Mouse (Mus musculus) CH12F3 (cell line): Measurements from ENCODE around the gene Golt1a.

Experiments
- in situ Hi-C: fragments of 300-500 bp; cut with MboI; formaldehyde crosslinking; loops from 2 replicates; pipeline ENCODE4 v1.14.3; 2020; ENCODE audit warnings: low sequenced_read_pairs

Golt1a gene

DNA sequence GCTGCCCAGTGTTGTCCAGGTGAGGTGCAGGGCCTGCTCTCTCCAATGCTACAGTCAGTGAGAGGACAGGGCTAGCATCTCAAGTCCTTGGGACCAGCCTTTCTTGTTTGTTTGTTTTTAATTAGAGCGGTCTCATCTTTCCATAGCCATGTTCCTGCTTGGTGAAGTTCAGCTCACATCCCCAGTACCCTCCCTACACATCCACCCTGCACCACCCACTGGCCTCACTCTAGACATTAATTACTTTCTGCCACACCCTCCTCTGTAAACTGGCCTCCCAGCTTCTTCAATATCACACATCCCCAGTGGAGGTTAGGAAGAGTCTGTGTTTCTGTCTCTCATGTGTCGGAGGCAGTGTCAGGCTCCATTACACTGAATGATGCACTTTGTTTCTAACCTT is 34.8 kb downstream of the Golt1a start:
- in situ Hi-C loops, result no loop called here

- in situ Hi-C loops, result no loop called here
Observed at GRCm38 (mm10) chr1:133346531-133346930, 36.9 kb downstream of the Golt1a start.

DNA sequence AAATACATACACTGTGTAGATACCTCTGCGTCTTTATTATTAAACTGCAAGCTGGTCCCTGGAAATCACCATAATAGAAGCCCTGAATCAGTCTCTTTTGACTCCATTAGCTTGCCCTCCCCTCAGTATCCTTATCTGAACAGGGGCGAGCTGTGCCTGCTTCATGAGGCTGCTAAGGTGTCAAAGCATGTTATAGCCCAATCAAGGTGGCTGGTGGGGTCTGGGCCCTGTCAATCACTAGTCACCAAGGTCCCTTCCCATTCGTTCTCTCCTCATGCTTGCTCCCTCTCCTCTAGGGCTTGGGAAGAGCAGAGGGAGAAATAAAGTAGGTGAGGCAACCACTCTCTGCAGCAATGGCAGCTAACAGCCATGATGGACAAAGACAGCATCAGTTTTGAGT is 37.6 kb downstream of the Golt1a start:
- in situ Hi-C loops, result no loop called here

DNA sequence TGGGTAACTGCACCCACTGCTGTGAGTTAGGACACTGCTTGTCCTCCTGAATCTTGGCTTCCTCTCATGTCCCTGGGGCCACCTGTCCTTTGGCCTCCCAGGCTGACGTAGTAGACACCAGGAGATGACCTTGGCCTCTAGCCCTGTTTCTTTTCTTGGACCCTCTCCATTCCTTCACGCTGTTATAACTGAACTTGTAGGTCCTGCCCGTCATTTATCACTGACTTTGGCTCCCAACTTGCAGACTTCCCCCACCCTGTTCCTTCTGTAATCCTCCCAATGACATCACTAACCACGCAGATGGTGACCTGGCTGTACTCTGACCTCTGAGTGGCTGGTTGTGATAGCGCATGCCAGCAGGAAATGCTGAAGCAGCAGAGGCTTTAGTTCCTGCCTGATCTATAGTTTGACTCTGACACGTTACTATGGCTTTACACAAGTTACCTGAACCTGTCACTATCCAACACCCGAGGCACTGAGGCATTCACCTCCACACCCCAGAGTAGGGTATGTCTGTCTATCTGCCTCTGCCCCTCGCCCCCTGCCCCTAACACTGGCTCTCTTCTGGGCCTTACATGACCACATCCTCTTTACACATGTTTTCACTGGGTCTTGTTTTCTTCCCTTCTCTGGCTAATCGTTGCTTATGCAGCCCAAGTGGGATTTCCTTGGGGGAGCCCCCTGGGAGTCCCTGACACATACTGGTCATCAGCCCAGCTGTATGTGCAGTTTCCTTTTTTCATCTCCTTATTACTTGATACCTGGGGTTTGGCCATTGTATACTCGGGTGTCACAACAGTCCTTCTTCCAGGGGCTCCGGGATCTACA is 38.3 kb downstream of the Golt1a start:
- in situ Hi-C loops, result no loop called here

DNA sequence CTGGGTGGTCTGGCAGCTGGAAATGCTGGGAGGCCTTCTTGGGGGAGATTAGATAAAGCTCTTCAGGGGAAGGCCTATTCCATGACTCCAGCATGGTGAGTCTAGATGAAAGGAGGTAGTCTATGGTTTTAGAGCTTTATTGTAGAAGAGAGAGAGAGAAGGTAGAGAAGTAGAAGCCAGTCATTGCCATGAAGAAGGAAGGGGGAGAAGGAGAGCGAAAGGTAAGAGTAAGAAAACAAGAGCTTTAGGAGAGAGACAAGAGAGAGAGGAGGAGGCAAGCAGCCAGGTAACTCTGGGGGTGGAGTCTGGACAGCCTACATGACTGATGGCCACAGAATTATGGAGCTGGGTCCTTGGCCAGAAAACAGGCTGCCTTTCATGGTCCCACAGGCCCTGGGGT is 40.6 kb downstream of the Golt1a start, which contains the start of gene Ren1:
TSS of gene Ren1 (plus strand) at position 301 of the 400 bp plus-strand sequence.
- in situ Hi-C loops, result no loop called here

- in situ Hi-C loops, result no loop called here
Observed at GRCm38 (mm10) chr1:133351762-133352161, 42.2 kb downstream of the Golt1a start.

- in situ Hi-C loops, result no loop called here
Observed at GRCm38 (mm10) chr1:133353371-133353809, 43.8 kb downstream of the Golt1a start.

GRCm38 (mm10) chr1:133355469-133355868 is 45.9 kb downstream of the Golt1a start:
- in situ Hi-C loops, result no loop called here

DNA sequence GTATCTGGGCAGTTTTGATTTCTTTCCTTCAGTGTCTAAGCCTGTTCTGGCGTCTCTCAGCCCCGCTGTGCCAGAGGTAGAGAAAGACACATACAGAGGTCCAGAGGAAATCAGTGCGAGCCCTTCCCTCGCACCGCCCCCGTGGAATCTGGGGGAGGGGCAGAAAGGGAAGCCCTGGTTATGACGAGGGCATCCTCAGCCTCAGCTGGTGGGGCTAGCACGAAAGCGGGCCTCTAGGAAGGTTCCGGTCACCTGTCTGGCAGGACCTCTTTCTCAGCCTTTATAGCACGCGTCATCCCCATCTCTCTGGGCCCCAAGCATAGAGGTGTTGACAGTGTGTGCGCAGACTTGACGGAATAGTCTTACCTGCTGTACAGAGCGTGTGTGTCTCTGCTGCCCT is 46.3 kb downstream of the Golt1a start:
- in situ Hi-C loops, result no loop called here

GRCm38 (mm10) chr1:133356330-133356729 is 46.7 kb downstream of the Golt1a start:
- in situ Hi-C loops, result no loop called here

- in situ Hi-C loops, result no loop called here
Observed at GRCm38 (mm10) chr1:133361006-133361405, 51.4 kb downstream of the Golt1a start.

GRCm38 (mm10) chr1:133362103-133362502 is 52.5 kb downstream of the Golt1a start:
- in situ Hi-C loops, result no loop called here

- in situ Hi-C loops, result no loop called here
Observed at GRCm38 (mm10) chr1:133363276-133364021, 53.8 kb downstream of the Golt1a start, which contains the start of gene Etnk2. Gene Etnk2, plus strand, starts transcription at chr1:133363572.

DNA sequence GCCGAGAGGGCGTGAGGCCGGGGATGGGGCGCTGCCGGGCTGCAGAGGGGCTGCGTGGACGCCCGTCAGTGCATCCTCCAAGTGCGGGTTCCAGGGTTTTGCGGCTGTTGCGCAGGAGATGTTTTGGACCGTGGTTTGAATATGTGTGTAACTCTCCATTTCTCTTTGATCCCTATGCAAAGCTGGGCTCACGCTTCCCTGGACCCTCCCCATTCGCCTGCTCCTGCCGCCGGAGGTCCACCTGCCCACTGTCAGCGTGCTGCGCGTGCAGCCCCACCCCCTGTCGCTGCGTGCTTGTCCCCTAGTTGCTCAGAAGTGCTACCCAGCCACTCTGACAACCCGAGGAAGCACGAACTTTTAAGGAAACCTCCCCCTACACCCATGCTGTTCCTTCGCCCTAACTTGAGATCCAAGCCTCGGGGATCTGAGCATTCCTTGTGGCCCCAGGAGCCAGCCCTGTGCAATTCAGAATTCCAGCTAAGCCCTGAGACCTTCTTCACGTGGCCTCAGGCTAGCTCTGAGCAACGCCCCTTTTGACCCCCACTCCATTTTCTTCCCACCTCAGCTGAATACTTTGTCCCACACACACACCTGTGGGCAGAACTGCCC is 54.5 kb downstream of the Golt1a start:
- in situ Hi-C loops, result no loop called here

- in situ Hi-C loops, result no loop called here
Observed at GRCm38 (mm10) chr1:133364890-133365289, 55.3 kb downstream of the Golt1a start.

- in situ Hi-C loops, result no loop called here
Observed at GRCm38 (mm10) chr1:133366951-133367605, 57.5 kb downstream of the Golt1a start.

- in situ Hi-C loops, result no loop called here
Observed at GRCm38 (mm10) chr1:133367606-133368488, 58.2 kb downstream of the Golt1a start.

- in situ Hi-C loops, result no loop called here
Observed at GRCm38 (mm10) chr1:133368644-133369043, 59.0 kb downstream of the Golt1a start.

DNA sequence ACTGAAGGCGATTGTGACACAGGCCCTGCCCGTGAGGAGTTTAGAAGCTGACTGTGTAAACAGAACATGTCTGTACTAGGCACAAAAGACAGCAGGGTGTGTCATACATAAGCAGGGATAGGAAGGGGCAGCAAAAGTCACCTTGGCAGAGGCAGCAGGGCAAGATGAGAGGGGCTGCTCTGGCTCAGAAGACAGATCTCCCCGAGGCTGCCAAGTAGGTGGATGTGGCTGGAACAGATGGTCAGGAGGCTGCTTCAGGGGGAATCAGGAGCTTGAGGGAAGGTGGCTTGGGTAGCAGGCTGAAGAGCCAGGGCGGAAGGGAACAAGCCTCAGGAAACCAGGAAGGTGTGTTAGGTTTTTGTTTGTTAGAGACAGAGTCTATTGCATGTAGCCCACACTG is 60.8 kb downstream of the Golt1a start:
- in situ Hi-C loops, result no loop called here

DNA sequence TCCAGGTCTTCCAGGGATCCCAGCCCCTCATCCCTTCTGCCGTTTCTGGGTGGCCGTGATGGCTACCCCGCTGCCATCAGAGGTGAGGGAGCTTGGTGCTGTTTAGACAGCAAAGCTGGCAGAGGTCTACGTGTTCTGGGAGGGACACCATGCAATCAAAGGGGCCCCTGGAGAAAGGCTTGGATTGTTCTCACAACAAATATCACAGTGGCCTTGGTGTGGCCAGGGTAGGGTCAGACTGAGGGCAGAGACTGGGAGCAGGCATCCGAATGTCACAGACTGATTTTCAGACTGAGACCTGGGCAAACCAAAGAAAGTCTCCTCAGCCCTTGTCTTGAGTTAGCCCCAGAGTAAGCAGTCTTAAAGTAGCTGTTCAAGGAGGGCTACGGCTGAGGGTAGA is 61.8 kb downstream of the Golt1a start:
- in situ Hi-C loops, result no loop called here
